Comparison of ENCODE assay signal across 16 mouse cellular contexts in the genomic region with DNA sequence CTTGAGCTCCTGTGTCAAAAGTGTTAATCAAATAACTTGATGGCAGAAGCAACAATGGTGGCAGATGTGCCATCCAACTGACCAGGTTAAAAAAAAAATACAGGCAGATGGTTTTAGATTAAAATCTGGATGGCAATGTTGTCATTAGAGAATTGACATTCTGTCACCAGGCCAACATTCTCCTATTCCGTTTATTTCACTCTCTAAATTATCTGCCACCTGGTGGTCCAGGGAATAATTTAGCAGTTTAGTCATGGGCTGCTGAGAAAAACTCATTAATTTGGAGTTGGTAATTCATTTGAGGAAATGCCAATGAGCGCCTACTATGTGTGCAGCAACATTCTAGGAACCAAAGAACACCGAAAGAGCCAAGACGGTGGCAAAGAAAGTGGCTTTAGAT.
"Had no signal": no experiment of that assay in that cellular context is flagged by ENCODE, and none has a peak within 500 bp of the region (broad histone marks: within the 10 kb centered on the region; RNA-seq: fewer than 3 reads in every experiment).

No protein-coding gene starts in this region.

- H3K27ac ChIP-seq: limb, embryonic 12.5 days; liver, embryonic 13.5 days; lung, embryonic 15.5 days; macrophage; neural tube, embryonic 12.5 days; stomach, embryonic 15.5 days had no signal

- H3K4me3 ChIP-seq: limb, embryonic 12.5 days; liver, embryonic 13.5 days; lung, embryonic 15.5 days; megakaryocyte, embryonic 14.5 days; neural tube, embryonic 12.5 days; stomach, embryonic 15.5 days had no signal

- H3K9ac ChIP-seq: limb, embryonic 12.5 days; liver, embryonic 13.5 days; liver, postnatal 0 days; lung, embryonic 15.5 days; neural tube, embryonic 12.5 days; stomach, embryonic 15.5 days had no signal

- H3K4me2 ChIP-seq: limb, embryonic 12.5 days; liver, embryonic 13.5 days; lung, embryonic 15.5 days; midbrain, embryonic 11.5 days; neural tube, embryonic 12.5 days; stomach, embryonic 15.5 days had no signal

- ATAC-seq: liver, postnatal 0 days had no signal

- H3K9me3 ChIP-seq: limb, embryonic 12.5 days; liver, embryonic 13.5 days; lung, embryonic 15.5 days; megakaryocyte, embryonic 14.5 days; neural tube, embryonic 12.5 days; stomach, embryonic 15.5 days had no signal

- DNase-seq: kidney, postnatal 10 days; kidney, postnatal 4 days; liver; liver, embryonic 13.5 days; liver, postnatal 0 days; lung, postnatal 14 days; retina, postnatal 1 day; thymus, adult 2 months; thymus, postnatal 25 days had no signal

- H3K4me1 ChIP-seq: liver, embryonic 13.5 days; lung, embryonic 15.5 days; megakaryocyte, embryonic 14.5 days; neural tube, embryonic 12.5 days; stomach, embryonic 15.5 days had no signal

- H3K36me3 ChIP-seq: limb, embryonic 12.5 days; liver, embryonic 13.5 days; lung, embryonic 15.5 days; neural tube, embryonic 12.5 days; stomach, embryonic 15.5 days had no signal

- H3K27me3 ChIP-seq: limb, embryonic 12.5 days; liver, embryonic 13.5 days; lung, embryonic 15.5 days; megakaryocyte, embryonic 14.5 days; neural tube, embryonic 12.5 days; stomach, embryonic 15.5 days had no signal
